Mouse (Mus musculus): ENCODE measurements at regions not wholly inside any gene's neighbourhood (a gene's known extent, or its start where the extent isn't known, plus 50 kb on each side); places are given as distances from the start of the nearest gene placed in this dataset.
"Not testable (repeated sequence)": the region's sequence is repeated elsewhere in the genome, so short reads cannot be mapped to it uniquely, and the experiment has no call there.

- no peak for DNase-seq
Measured at GRCm38 (mm10) chr2:57185151-57185550, 52.3 kb upstream of the Gpd2 start.

- not testable (repeated sequence) for DNase-seq
Measured at GRCm38 (mm10) chr2:57183108-57183507, 54.3 kb upstream of the Gpd2 start.

- peak; percentile 97 for DNase-seq
Measured at GRCm38 (mm10) chr2:57181692-57182541, 55.5 kb upstream of the Gpd2 start.

GRCm38 (mm10) chr2:57181350-57181691 is 56.1 kb upstream of the Gpd2 start:
- DNase-seq = no peak

- no peak for DNase-seq
Measured at GRCm38 (mm10) chr2:57178056-57178455, 54.3 kb upstream of the Nr4a2 start.

- DNase-seq = no peak
Measured at GRCm38 (mm10) chr2:57176547-57176946, 52.7 kb upstream of the Nr4a2 start.

GRCm38 (mm10) chr2:57175219-57175618 is 51.4 kb upstream of the Nr4a2 start:
- no peak for DNase-seq
